In genomic region chr5:139604327-139604726, GRCm38 (mm10) we compare ENCODE assay signal across 23 mouse cellular contexts.
DNase-seq lines count a peak whose midpoint lies in the region; ATAC-seq lines count a peak whose summit lies in the region.
"Had no signal": no experiment of that assay in that cellular context is flagged by ENCODE, and none has a peak within 500 bp of the region (broad histone marks: within the 10 kb centered on the region; RNA-seq: fewer than 3 reads in every experiment).

No protein-coding gene starts in this region.

- peaks cover 84% of the 10 kb centered on the region for H3K27me3 ChIP-seq in forebrain, embryonic 10.5 days (ENCODE audit: poor library complexity, severe bottlenecking)
- H3K27me3 ChIP-seq in forebrain, embryonic 13.5 days = peaks cover 49% of the 10 kb centered on the region
- peaks cover 68% of the 10 kb centered on the region for H3K27me3 ChIP-seq in kidney, embryonic 15.5 days

- ATAC-seq in forebrain, embryonic 13.5 days = no peak
- peak; percentile 67 for ATAC-seq in kidney, embryonic 15.5 days (replicated peaks; ENCODE audit: low FRiP score)
- ATAC-seq: activated CD4-positive, CD25-positive, alpha-beta regulatory T cell, adult 4 months; forebrain, embryonic 14.5 days; forebrain, postnatal 0 days; hindbrain, postnatal 0 days had no signal

- H3K9ac ChIP-seq in forebrain, embryonic 13.5 days = no peak overlapping the region
- no peak overlapping the region for H3K9ac ChIP-seq in kidney, embryonic 15.5 days
- H3K9ac ChIP-seq: embryonic facial prominence, embryonic 13.5 days; forebrain, postnatal 0 days; hindbrain, embryonic 13.5 days had no signal

- H3K36me3 ChIP-seq in forebrain, embryonic 10.5 days (replicated peaks) = no peaks in the 10 kb centered on the region
- no peaks in the 10 kb centered on the region for H3K36me3 ChIP-seq in forebrain, embryonic 13.5 days (ENCODE audit: poor library complexity, severe bottlenecking)
- no peaks in the 10 kb centered on the region for H3K36me3 ChIP-seq in kidney, embryonic 15.5 days
- H3K36me3 ChIP-seq: embryonic facial prominence, embryonic 10.5 days; embryonic facial prominence, embryonic 13.5 days; hindbrain, embryonic 13.5 days had no signal

- peak overlapping the region; percentile 2; the same call in 1 of the 2 replicates for H3K27ac ChIP-seq in forebrain, embryonic 10.5 days
- H3K27ac ChIP-seq in forebrain, embryonic 13.5 days = no peak overlapping the region
- peak overlapping the region; percentile 71 for H3K27ac ChIP-seq in kidney, embryonic 15.5 days
- H3K27ac ChIP-seq: embryonic facial prominence, embryonic 10.5 days; embryonic facial prominence, embryonic 13.5 days; gastrocnemius, adult 2 months; hindbrain, embryonic 13.5 days; hindbrain, postnatal 0 days had no signal

- no peaks in the 10 kb centered on the region for H3K9me3 ChIP-seq in forebrain, embryonic 10.5 days
- no peaks in the 10 kb centered on the region for H3K9me3 ChIP-seq in forebrain, embryonic 13.5 days (replicated peaks)
- no peaks in the 10 kb centered on the region for H3K9me3 ChIP-seq in kidney, embryonic 15.5 days (replicated peaks)
- H3K9me3 ChIP-seq: embryonic facial prominence, embryonic 10.5 days; embryonic facial prominence, embryonic 13.5 days; hindbrain, embryonic 13.5 days had no signal

- no peak overlapping the region for H3K4me3 ChIP-seq in forebrain, embryonic 10.5 days
- H3K4me3 ChIP-seq in forebrain, embryonic 13.5 days = no peak overlapping the region
- no peak overlapping the region for H3K4me3 ChIP-seq in kidney, embryonic 15.5 days (replicated peaks)
- H3K4me3 ChIP-seq: embryonic facial prominence, embryonic 10.5 days; embryonic facial prominence, embryonic 13.5 days; erythroblast, embryonic 14.5 days; gastrocnemius, adult 2 months; hindbrain, embryonic 13.5 days had no signal

- no peak overlapping the region for H3K4me2 ChIP-seq in forebrain, embryonic 13.5 days
- H3K4me2 ChIP-seq in kidney, embryonic 15.5 days = no peak overlapping the region
- H3K4me2 ChIP-seq: embryonic facial prominence, embryonic 13.5 days; heart, embryonic 11.5 days; hindbrain, embryonic 13.5 days had no signal

- WGBS in forebrain, embryonic 10.5 days = 66% methylated on average over 4 of the region's 4 CpGs
- 43% methylated on average over 3 of the region's 4 CpGs for WGBS in forebrain, embryonic 13.5 days
- WGBS in kidney, embryonic 15.5 days = 29% methylated on average over 4 of the region's 4 CpGs

- DNase-seq in forebrain, embryonic 10.5 days (ENCODE audit: extremely low spot score, low spot score) = no peak
- DNase-seq in kidney, adult 18-20 months = no peak
- peak; percentile 44 to 63 for DNase-seq in kidney, postnatal 4 days
- DNase-seq in kidney, postnatal 36 days = no peak
- DNase-seq: adrenal gland, adult 8-10 months; adrenal gland, postnatal 25 days; cerebellum, adult 11-12 months; cerebellum, adult 8-10 months; cerebellum, postnatal 36 days; forebrain, postnatal 0 days; gastrocnemius, adult 2 months; gastrocnemius, postnatal 14 days; heart, adult 11 months had no signal

- H3K4me1 ChIP-seq in forebrain, embryonic 10.5 days = peaks cover 40% of the 10 kb centered on the region
- peaks cover 10% of the 10 kb centered on the region for H3K4me1 ChIP-seq in forebrain, embryonic 13.5 days
- H3K4me1 ChIP-seq in kidney, embryonic 15.5 days = peaks cover 36% of the 10 kb centered on the region

Comparison
In these comparisons a context has a peak if more than half of its experiments do, and no peak if none do; other contexts are left out.
1. DNase-seq: peak in kidney, postnatal 4 days (2 of 2); none in forebrain, embryonic 10.5 days (single experiment), kidney, adult 18-20 months (single experiment) and kidney, postnatal 36 days (0 of 2).